Mouse (Mus musculus) forelimb bud, embryonic 11.5 days (tissue): Measurements from ENCODE around the gene Arhgap31.

ENCODE experiments used
- DNase-seq: peaks from one replicate; pipeline ENCODE4 v3.0.0-alpha.2; 2012; ENCODE audit warnings: low read depth, low spot score

Gene Arhgap31

GRCm38 (mm10) chr16:38652653-38653052 lies 60.4 kb downstream of the Arhgap31 start:
- DNase-seq = no peak

GRCm38 (mm10) chr16:38651721-38652231 lies 61.3 kb downstream of the Arhgap31 start:
- DNase-seq = peak; percentile 16

- DNase-seq = no peak
Measured at GRCm38 (mm10) chr16:38651306-38651705, 61.8 kb downstream of the Arhgap31 start.

- DNase-seq = no peak
Measured at GRCm38 (mm10) chr16:38649431-38649827, 63.6 kb downstream of the Arhgap31 start.

GRCm38 (mm10) chr16:38648783-38649430 lies 64.2 kb downstream of the Arhgap31 start:
- DNase-seq = no peak

- no peak for DNase-seq
Measured at GRCm38 (mm10) chr16:38648155-38648554, 64.9 kb downstream of the Arhgap31 start.

GRCm38 (mm10) chr16:38644455-38644854 lies 68.6 kb downstream of the Arhgap31 start:
- DNase-seq = no peak

GRCm38 (mm10) chr16:38637085-38637484 lies 76.0 kb downstream of the Arhgap31 start:
- DNase-seq = no peak

GRCm38 (mm10) chr16:38636682-38637081 lies 76.4 kb downstream of the Arhgap31 start:
- no peak for DNase-seq

GRCm38 (mm10) chr16:38635833-38636390 lies 77.2 kb downstream of the Arhgap31 start:
- DNase-seq = no peak

GRCm38 (mm10) chr16:38632147-38632546 lies 80.9 kb downstream of the Arhgap31 start:
- DNase-seq = peak; percentile 25

GRCm38 (mm10) chr16:38625811-38626369 lies 87.2 kb downstream of the Arhgap31 start:
- DNase-seq = no peak

GRCm38 (mm10) chr16:38625411-38625810 lies 87.7 kb downstream of the Arhgap31 start:
- no peak for DNase-seq

- DNase-seq = no peak
Measured at GRCm38 (mm10) chr16:38624303-38624702, 88.8 kb downstream of the Arhgap31 start.

GRCm38 (mm10) chr16:38622283-38622682 lies 90.8 kb downstream of the Arhgap31 start:
- no peak for DNase-seq

- DNase-seq = no peak
Measured at GRCm38 (mm10) chr16:38620696-38621450, 92.2 kb downstream of the Arhgap31 start.

- DNase-seq = peak; percentile 72
Measured at GRCm38 (mm10) chr16:38619054-38619453, 94.0 kb downstream of the Arhgap31 start.

- no peak for DNase-seq
Measured at GRCm38 (mm10) chr16:38617977-38618376, 95.1 kb downstream of the Arhgap31 start.

- DNase-seq = no peak
Measured at GRCm38 (mm10) chr16:38613646-38614045, 99.4 kb downstream of the Arhgap31 start.

GRCm38 (mm10) chr16:38612646-38613045 lies 100.4 kb downstream of the Arhgap31 start:
- no peak for DNase-seq

GRCm38 (mm10) chr16:38609092-38609491 lies 104.0 kb downstream of the Arhgap31 start:
- DNase-seq = no peak

- DNase-seq = no peak
Measured at GRCm38 (mm10) chr16:38608687-38609086, 104.4 kb downstream of the Arhgap31 start.
